Mouse (Mus musculus) ovary, postnatal 10 days (tissue): ENCODE measurements around the gene Usp17ld.
"Not testable (repeated sequence)": the region's sequence is repeated elsewhere in the genome, so short reads cannot be mapped to it uniquely, and the experiment has no call there.

Experiments used
- DNase-seq: peaks from one replicate; pipeline ENCODE4 v3.0.0; 2022; ENCODE audit warnings: low spot score

The Usp17ld gene

DNA sequence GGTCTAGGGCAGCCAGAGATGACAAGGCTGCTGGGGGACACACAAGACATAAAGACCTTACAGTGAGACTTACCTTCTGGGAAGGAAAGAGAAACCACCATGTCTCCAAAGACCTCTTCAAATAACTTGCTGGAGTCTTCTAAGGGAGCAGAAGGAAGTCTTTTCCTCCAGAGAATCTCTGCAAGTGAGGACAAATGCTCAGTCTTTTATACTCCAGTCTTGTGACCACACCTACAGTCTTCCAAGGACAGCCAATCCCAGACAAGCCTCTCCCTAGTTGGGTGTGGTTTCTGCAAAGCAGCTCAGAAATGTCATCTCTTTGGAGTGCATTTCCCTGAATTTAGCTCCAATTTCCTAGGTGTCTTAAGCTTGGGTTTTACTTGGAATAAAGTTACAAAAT lies at the start of gene Usp17ld:
Usp17ld (minus strand) TSS at position 101 of the 400 bp plus-strand sequence.
- DNase-seq: not testable (repeated sequence)

DNA sequence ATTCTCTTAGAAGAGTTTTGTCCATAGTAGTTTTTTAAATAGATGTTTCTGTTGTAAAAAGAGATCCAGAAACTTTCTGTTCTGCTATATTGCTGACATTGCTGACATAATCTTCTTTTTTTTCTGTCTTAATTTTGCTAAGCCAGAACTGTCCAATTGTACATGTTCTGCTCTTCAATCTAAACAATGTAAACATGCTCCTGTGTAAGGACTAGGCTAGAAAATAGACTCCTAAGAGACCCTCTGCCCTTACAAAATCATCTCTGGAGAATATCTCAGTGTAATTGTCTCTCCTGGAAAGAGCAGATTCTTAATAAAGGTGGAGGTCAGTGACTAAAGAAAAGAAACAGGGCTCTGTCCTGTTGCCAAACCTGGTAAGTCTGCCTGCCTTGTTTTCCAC lies 35.6 kb downstream of the Usp17ld start, which contains the start of gene Olfr594:
Olfr594 (plus strand) TSS at position 301 of the 400 bp plus-strand sequence.
- DNase-seq: no peak

DNA sequence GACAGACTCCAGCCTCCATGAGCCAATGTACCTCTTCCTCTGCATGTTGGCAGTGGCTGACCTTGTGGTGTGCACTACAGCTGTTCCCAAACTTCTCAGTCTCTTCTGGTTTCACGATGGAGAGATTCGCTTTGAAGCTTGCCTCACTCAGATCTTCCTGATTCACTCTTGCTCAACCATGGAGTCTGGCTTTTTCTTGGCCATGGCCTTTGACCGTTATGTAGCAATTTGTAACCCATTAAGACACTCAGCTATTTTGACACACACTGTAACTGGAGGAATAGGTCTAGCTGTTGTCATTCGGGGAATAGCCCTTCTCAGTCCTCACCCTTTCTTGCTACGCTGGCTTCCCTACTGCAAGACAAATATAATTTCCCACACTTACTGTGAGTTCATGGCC lies 40.3 kb downstream of the Usp17ld start:
- not testable (repeated sequence) for DNase-seq

DNA sequence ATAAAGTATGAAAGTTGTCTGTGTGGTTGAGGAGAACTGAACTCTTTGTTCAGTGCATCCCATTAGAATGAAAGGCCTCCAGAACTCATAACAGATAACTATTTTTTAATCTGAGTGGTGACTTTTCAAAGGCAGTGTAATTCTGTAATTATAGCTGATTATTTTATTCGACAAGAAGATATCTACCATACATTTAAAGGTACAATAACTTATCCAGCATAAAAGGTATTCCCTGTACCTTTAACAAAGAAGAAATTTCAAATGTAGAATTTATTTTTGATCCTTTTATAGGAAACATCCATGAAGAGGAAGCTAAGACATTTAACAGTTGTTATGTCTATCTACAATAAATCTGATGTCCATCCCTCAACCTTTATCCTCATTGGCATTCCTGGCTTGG lies 40.7 kb downstream of the Usp17ld start, which contains the start of gene Olfr593:
Olfr593 (plus strand) TSS at position 301 of the 400 bp plus-strand sequence.
- no peak for DNase-seq
